Mouse (Mus musculus): ENCODE measurements around the gene Defa35.
"Not testable (repeated sequence)": the region's sequence is repeated elsewhere in the genome, so short reads cannot be mapped to it uniquely, and the experiment has no call there.

The Defa35 gene

GRCm38 (mm10) chr8:21064738-21065137, at the start of gene Defa35:
TSS of gene Defa35 (plus strand) at chr8:21065038.
- not testable (repeated sequence) for DNase-seq (ENCODE audit: low spot score)

- DNase-seq (ENCODE audit: low spot score): not testable (repeated sequence)
Measured at GRCm38 (mm10) chr8:21025245-21025644, 39.6 kb upstream of the Defa35 start, which contains the start of gene Defa21. TSS of gene Defa21 (plus strand) at chr8:21025545.

- DNase-seq (ENCODE audit: low spot score): not testable (repeated sequence)
Measured at GRCm38 (mm10) chr8:21054747-21055146, 10.1 kb upstream of the Defa35 start, which contains the start of gene Defa23. TSS of gene Defa23 (plus strand) at chr8:21055047.

- not testable (repeated sequence) for DNase-seq (ENCODE audit: low spot score)
Measured at GRCm38 (mm10) chr8:21084142-21084541, 19.3 kb downstream of the Defa35 start, which contains the start of gene Defa25. TSS of gene Defa25 (plus strand) at chr8:21084442.

GRCm38 (mm10) chr8:21093106-21093505, 28.3 kb downstream of the Defa35 start:
- DNase-seq (ENCODE audit: low spot score): peak; percentile 2

- DNase-seq (ENCODE audit: low spot score): not testable (repeated sequence)
Measured at GRCm38 (mm10) chr8:21095950-21096349, 31.1 kb downstream of the Defa35 start, which contains the start of gene Gm14851. TSS of gene Gm14851 (minus strand) at chr8:21096050.

All from urinary bladder, postnatal 25 days (tissue).